In the genomic region with DNA sequence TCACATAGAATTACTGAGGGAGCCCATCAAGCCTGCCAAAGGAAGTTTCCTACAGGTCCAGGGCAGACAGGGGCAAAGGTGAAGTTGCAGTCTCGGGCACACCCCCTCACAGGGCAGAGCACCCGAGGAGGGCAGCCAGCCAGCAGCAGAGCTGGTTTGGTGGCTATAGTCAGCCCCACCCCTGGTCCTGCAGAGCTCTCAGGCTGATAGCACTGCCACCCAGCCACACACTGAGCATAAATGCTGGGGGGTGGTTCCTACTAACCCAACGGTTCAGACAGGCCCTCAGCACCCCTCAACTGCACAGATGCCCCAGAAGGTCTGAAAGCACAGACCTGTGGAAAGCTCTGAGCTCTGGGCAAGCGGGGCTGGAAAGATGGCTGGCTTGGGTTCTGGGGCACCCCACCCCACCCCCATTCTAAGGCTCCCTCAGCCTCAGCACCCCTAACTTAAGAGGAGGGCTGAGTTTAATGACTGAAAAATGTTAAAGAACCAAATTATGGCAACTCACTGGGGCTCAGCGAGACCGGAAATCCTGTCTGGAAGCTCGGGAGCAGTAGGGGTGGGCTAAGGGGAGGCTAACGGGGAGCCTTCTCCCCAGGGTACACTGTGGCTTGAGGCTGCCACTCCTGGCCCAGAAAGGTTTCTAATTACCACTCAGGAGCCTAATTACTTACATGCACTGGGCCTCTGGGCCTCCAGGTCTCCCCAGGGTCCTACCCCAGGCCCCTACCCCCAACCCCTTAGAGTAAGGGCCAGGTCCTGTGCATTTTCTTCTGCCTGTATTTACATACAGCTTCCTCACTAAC, we compare ENCODE assay signal across 8 mouse cellular contexts. TPM values are rescaled to one million over a fixed set of nuclear protein-coding genes. Genes with fewer than 3 reads are reported as not detected.
DNase-seq lines count a peak whose midpoint lies in the region; ATAC-seq and TF ChIP-seq lines count a peak whose summit lies in the region.

No protein-coding gene starts in this region.

- H3K4me2 ChIP-seq in forebrain, embryonic 14.5 days (ENCODE audit: low read length) = no peak overlapping the region
- peak overlapping the region; percentile 45 for H3K4me2 ChIP-seq in lung, embryonic 15.5 days

- H3K36me3 ChIP-seq in forebrain, embryonic 14.5 days (ENCODE audit: control insufficient read depth, insufficient read depth, low read length) = peaks cover 25% of the 10 kb centered on the region
- H3K36me3 ChIP-seq in lung, embryonic 15.5 days = no peaks in the 10 kb centered on the region
- H3K36me3 ChIP-seq in spleen, adult 2 months (ENCODE audit: control insufficient read depth, insufficient read depth, low read length) = peaks cover 5% of the 10 kb centered on the region; the same call in 1 of the 2 replicates

- peak; percentile 96 for DNase-seq in heart, adult 11 months
- DNase-seq in heart, postnatal 10 days = no peak
- no peak for DNase-seq in forebrain, embryonic 14.5 days (ENCODE audit: low spot score)
- DNase-seq in kidney, adult 8-10 months = peak; percentile 85 to 87
- peak in 1 of 2 experiments; percentile 74 for DNase-seq in spleen, adult 2 months (ENCODE audit: low read depth in 1 of 2, low spot score in 2 of 2)
- no peak for DNase-seq in left cerebral cortex, adult 18-20 months (ENCODE audit: low spot score in 2 of 2)
- no peak for DNase-seq in testis, postnatal 14 days (ENCODE audit: low spot score)

- no peak for ATAC-seq in forebrain, embryonic 14.5 days
- ATAC-seq in lung, embryonic 15.5 days (ENCODE audit: borderline replicate concordance, extremely low read depth, low FRiP score, low TSS enrichment) = peak; percentile 50; the same call in 1 of the 2 replicates

- 0 out of 2 replicates have a peak, but pooled peaks have one; percentile 25 for TF ChIP-seq POLR2A in spleen, adult 2 months (IDR thresholded peaks at IDR 0.05; ENCODE audit: low read depth, low read length)

- WGBS in forebrain, embryonic 14.5 days = 45% methylated on average over 8 of the region's 8 CpGs
- 31% methylated on average over 8 of the region's 8 CpGs for WGBS in lung, embryonic 15.5 days
- WGBS in spleen, adult 2 months = 1% methylated on average over 8 of the region's 8 CpGs

- H3K27ac ChIP-seq in forebrain, embryonic 14.5 days (ENCODE audit: low read depth, low read length) = peak overlapping the region; percentile 27
- peak overlapping the region; percentile 88 for H3K27ac ChIP-seq in lung, embryonic 15.5 days
- H3K27ac ChIP-seq in spleen, adult 2 months (ENCODE audit: insufficient read depth, low read length) = peak overlapping the region; percentile 95

- H3K27me3 ChIP-seq in forebrain, embryonic 14.5 days (replicated peaks; ENCODE audit: control insufficient read depth, insufficient read depth, low read length) = no peaks in the 10 kb centered on the region
- no peaks in the 10 kb centered on the region for H3K27me3 ChIP-seq in lung, embryonic 15.5 days
- H3K27me3 ChIP-seq in spleen, adult 2 months (ENCODE audit: control insufficient read depth, insufficient read depth, low read length) = no peaks in the 10 kb centered on the region

- H3K4me3 ChIP-seq in forebrain, embryonic 14.5 days (ENCODE audit: low read depth, low read length) = no peak overlapping the region
- no peak overlapping the region for H3K4me3 ChIP-seq in lung, embryonic 15.5 days
- peak overlapping the region; percentile 34; the same call in 1 of the 2 replicates for H3K4me3 ChIP-seq in spleen, adult 2 months (ENCODE audit: extremely low read depth, insufficient read depth, insufficient read length)

- intact Hi-C loops in heart, postnatal 10 days (cut with DNase I) = no loop called here

- peak overlapping the region; percentile 33; the same call in 1 of the 2 replicates for H3K9ac ChIP-seq in forebrain, embryonic 14.5 days (ENCODE audit: low read length)
- H3K9ac ChIP-seq in lung, embryonic 15.5 days = peak overlapping the region; percentile 21

- TF ChIP-seq CTCF in spleen, adult 2 months (IDR thresholded peaks at IDR 0.05; ENCODE audit: extremely low read depth, insufficient read depth, insufficient read length, insufficient replicate concordance) = no peak

- H3K4me1 ChIP-seq in forebrain, embryonic 14.5 days (ENCODE audit: control insufficient read depth, insufficient read depth, low read length) = peaks cover 43% of the 10 kb centered on the region
- H3K4me1 ChIP-seq in lung, embryonic 15.5 days = peaks cover 67% of the 10 kb centered on the region
- peaks cover 62% of the 10 kb centered on the region for H3K4me1 ChIP-seq in spleen, adult 2 months (ENCODE audit: control insufficient read depth, insufficient read depth, insufficient read length)

- no peaks in the 10 kb centered on the region for H3K9me3 ChIP-seq in forebrain, embryonic 14.5 days (replicated peaks; ENCODE audit: control insufficient read depth, low read length)
- no peaks in the 10 kb centered on the region for H3K9me3 ChIP-seq in lung, embryonic 15.5 days

RNA-seq across cellular contexts. Expression of a gene that starts 14.6 kb away (rescaled TPM):
- 10 to 100 TPM; 35.9 to 44.5 TPM for total RNA-seq in heart, postnatal 10 days (2021)
- polyA plus RNA-seq in forebrain, embryonic 14.5 days (2014; fragmentation: Nextera tagmentation; extraction: Ambion mirVana) = 29.2 and 29.3 TPM in 2 replicates
- polyA plus RNA-seq in lung, embryonic 15.5 days (2015; fragmentation: Nextera tagmentation; extraction: Ambion mirVana) = 22.7 and 25.9 TPM in 2 replicates
- polyA plus RNA-seq in spleen, adult 2 months (2012; rRNA removed) = 233 and 265 TPM in 2 replicates
- 10 to 100 TPM; 35.1 to 37.0 TPM for total RNA-seq in left cerebral cortex, adult 18-20 months (2021)

RNA-seq across cellular contexts. Expression of a gene that starts 18.3 kb away (rescaled TPM):
- not detected for total RNA-seq in heart, postnatal 10 days (2021)
- not detected in 2 replicates for polyA plus RNA-seq in forebrain, embryonic 14.5 days (2014; fragmentation: Nextera tagmentation; extraction: Ambion mirVana)
- not detected in 2 replicates for polyA plus RNA-seq in lung, embryonic 15.5 days (2015; fragmentation: Nextera tagmentation; extraction: Ambion mirVana)
- 0.09 and 0.16 TPM in 2 replicates for polyA plus RNA-seq in spleen, adult 2 months (2012; rRNA removed)
- total RNA-seq in left cerebral cortex, adult 18-20 months (2021) = not detected

RNA-seq across cellular contexts. Expression of a gene that starts 32.8 kb away (rescaled TPM):
- total RNA-seq in heart, postnatal 10 days (2021) = not detected
- 0.34 and 0.36 TPM in 2 replicates for polyA plus RNA-seq in forebrain, embryonic 14.5 days (2014; fragmentation: Nextera tagmentation; extraction: Ambion mirVana)
- not detected in 2 replicates for polyA plus RNA-seq in lung, embryonic 15.5 days (2015; fragmentation: Nextera tagmentation; extraction: Ambion mirVana)
- polyA plus RNA-seq in spleen, adult 2 months (2012; rRNA removed) = not detected in 2 replicates
- 10 to 100 TPM; 13.0 to 13.6 TPM for total RNA-seq in left cerebral cortex, adult 18-20 months (2021)

RNA-seq across cellular contexts. Expression of a gene that starts 44.6 kb away (rescaled TPM):
- total RNA-seq in heart, postnatal 10 days (2021) = not detected
- polyA plus RNA-seq in forebrain, embryonic 14.5 days (2014; fragmentation: Nextera tagmentation; extraction: Ambion mirVana) = not detected in 2 replicates
- not detected in 2 replicates for polyA plus RNA-seq in lung, embryonic 15.5 days (2015; fragmentation: Nextera tagmentation; extraction: Ambion mirVana)
- polyA plus RNA-seq in spleen, adult 2 months (2012; rRNA removed) = not detected in 2 replicates
- not detected for total RNA-seq in left cerebral cortex, adult 18-20 months (2021)

RNA-seq across cellular contexts. Expression of a gene that starts 48.9 kb away (rescaled TPM):
- total RNA-seq in heart, postnatal 10 days (2021) = not detected
- 0.19 TPM in 1 of 2 replicates, not detected in the other for polyA plus RNA-seq in forebrain, embryonic 14.5 days (2014; fragmentation: Nextera tagmentation; extraction: Ambion mirVana)
- 0.11 and 0.14 TPM in 2 replicates for polyA plus RNA-seq in lung, embryonic 15.5 days (2015; fragmentation: Nextera tagmentation; extraction: Ambion mirVana)
- polyA plus RNA-seq in spleen, adult 2 months (2012; rRNA removed) = 0.13 and 0.15 TPM in 2 replicates
- under 1 TPM in 1 of 2 experiments, not detected in 1; 0.16 TPM for total RNA-seq in left cerebral cortex, adult 18-20 months (2021)

Comparison
In these comparisons a context has a peak if more than half of its experiments do, and no peak if none do; other contexts are left out.
1. DNase-seq: peak in heart, adult 11 months (single experiment) and kidney, adult 8-10 months (2 of 2); none in heart, postnatal 10 days (0 of 2), forebrain, embryonic 14.5 days (single experiment), left cerebral cortex, adult 18-20 months (0 of 2) and testis, postnatal 14 days (single experiment).
2. H3K27ac ChIP-seq: peak in every context shown above with its lines; median percentile 95 in spleen, adult 2 months; 88 in lung, embryonic 15.5 days; 27 in forebrain, embryonic 14.5 days.